Mouse (Mus musculus) hematopoietic stem cell, adult 5-6 weeks (primary cell): ENCODE data around the gene Mdc1. TPM values are rescaled to one million over a fixed set of nuclear protein-coding genes. Genes with fewer than 3 reads are reported as not detected.

ENCODE experiments used
- ATAC-seq, 2 experiments: fragments of 125-278 bp in 1 of 2; replicated peaks in 1 of 2; 2 replicates each; pipeline ENCODE4 v1.8.0; 2016 to 2017; ENCODE audit warnings: inconsistent platforms in 2 of 2, mild to moderate bottlenecking in 2 of 2, moderate number of reproducible peaks in 2 of 2, low read depth in 1 of 2, moderate TSS enrichment in 1 of 2; ENCODE audit not compliant: low FRiP score in 2 of 2, poor library complexity in 2 of 2, severe bottlenecking in 2 of 2, insufficient read depth in 1 of 2, low TSS enrichment in 1 of 2
- total RNA-seq: library from RNA; stranded (forward); fragments of 172-1452, 232-1000 nt; gene quantifications from 2 replicates; pipeline ENCODE4 v1.2.3, GENCODE M21; 2017

Mdc1 gene
- total RNA-seq, 1 experiment from 2014 or later: 40.0 TPM

GRCm38 (mm10) chr17:35866911-35867890 is 25.9 kb downstream of the Mdc1 start:
- no peak for ATAC-seq

DNA sequence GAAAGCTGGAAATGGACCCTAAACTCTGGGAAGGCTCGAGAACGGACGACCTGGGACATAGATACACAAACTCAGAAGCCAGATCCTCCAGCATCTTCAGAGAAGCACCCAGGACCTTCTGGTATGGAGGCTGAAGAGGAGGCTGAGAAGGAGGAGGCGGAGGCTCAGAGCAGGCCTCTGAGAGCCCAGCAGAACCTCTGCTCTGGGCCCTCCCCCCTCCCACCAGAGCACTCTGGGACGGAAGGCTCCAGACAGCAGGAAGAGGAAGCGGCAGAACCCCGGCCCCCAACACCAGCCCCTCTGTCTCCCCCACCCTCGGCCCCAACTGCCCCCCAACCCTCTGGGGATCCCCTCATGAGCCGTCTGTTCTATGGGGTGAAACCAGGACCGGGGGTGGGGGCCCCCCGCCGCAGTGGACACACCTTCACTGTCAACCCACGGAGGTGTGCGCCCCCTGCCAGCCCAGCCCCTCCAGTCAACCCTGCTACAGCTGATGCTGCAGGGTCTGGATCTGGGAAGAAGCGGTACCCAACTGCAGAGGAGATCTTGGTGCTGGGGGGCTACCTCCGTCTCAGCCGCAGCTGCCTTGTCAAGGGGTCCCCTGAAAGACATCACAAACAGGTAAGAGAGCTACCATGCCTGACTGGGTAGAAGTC is 27.0 kb downstream of the Mdc1 start:
- ATAC-seq: 0 out of 4 replicates have a peak, but pooled peaks of 1 of the 2 experiments have one; percentile 4

- no peak for ATAC-seq
These were observed 27.6 kb downstream of the Mdc1 start for GRCm38 (mm10) chr17:35868961-35869345.

- no peak for ATAC-seq
These were observed 28.2 kb downstream of the Mdc1 start for GRCm38 (mm10) chr17:35869346-35870067.

DNA sequence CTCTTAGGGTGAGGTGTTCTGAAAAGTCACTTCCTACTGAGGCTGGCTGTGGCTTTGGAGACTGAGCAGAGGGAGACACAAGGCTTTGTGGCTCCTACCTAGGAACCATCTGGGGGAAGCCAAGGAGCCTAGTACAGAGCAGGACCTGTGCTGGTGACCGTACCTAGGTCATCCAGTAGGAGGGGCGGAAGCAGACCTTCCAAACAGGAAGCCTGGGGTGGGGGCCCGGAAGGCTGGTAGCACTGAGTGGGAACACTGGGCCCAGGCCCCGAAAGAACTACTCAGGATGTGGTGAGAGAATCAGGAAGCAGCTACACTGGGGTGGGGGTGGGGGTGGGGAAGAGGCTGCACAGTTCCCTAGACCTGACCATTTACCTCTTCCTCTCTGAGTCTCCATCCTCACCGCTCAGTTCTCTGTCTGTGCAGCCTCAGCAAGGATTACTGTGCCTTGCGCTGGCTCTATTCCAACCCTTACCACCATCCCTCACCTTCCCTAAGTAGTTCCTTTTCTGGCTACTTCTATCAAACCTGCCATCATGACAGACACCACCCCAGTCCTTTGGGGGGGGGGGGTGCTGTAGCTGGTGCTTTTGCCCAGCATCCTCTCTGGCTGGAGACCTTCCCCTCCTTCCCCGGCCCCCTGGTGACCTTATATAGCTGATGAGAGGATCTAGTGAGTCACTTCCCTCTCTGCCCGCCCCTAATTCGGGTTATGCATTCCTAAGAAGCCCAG is 29.0 kb downstream of the Mdc1 start:
- peak; percentile 75 to 76 for ATAC-seq

GRCm38 (mm10) chr17:35870884-35871696 is 29.8 kb downstream of the Mdc1 start:
- no peak for ATAC-seq

DNA sequence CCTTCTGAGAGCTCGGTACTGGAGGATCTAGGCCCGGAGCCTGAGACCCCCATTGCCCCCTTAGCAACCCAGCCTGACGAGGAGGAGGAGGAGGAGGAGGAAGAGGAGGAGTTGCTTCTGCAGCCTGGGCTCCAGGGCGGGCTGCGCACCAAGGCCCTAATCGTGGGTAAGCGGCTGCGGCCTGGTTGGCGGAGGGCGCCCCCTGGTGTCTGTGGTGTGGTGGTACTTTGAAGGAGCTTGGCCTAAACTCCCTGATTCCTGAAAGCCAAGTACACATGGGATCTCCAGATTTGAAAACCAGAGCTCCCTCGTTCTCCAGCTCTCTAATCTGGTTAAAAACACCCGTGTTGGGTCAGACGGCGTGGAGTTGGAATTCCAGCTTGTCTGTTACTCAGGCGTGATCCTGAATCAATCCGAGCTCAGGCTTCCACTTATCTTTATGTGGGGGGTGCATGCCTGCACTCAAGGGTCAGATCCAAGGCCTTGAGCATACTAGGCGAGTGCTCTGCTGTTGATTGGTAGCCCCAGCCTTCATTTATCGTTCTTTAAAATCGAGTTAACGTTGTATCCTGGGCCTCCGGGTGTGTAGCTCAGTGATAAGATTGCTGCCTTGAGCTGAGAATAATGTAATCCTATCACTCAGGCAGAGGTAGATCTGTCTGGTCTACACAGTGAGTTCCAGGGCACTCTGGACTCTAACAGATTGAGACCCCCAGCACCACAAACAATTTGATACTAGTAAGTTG is 32.6 kb downstream of the Mdc1 start:
- 0 out of 4 replicates have a peak, but pooled peaks of 1 of the 2 experiments have one; percentile 33 for ATAC-seq

DNA sequence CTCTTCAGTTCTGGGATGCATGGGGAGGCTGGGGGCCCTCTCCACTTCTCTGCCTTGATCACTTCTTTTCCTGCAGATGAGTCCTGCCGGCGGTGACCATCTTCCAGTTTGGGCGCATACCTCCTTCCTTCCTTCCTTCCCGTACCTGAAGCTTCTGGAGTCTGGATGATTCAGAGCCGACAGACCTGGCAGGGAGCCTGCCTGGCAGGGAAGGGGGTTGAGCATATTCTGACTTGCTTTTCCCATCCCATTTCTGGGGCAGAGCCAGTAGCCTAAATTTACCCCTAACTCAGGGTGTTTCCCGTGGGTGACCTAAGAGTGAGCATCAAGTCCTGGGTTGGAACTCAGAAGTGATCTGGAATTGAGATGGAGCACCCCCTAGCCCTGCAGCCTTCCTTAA is 33.4 kb downstream of the Mdc1 start:
- ATAC-seq: no peak

- ATAC-seq: peak; percentile 91 to 94
These were observed 38.1 kb downstream of the Mdc1 start, which contains the start of gene Dhx16 for GRCm38 (mm10) chr17:35879245-35880057. Gene Dhx16, plus strand, starts transcription at chr17:35879819.

DNA sequence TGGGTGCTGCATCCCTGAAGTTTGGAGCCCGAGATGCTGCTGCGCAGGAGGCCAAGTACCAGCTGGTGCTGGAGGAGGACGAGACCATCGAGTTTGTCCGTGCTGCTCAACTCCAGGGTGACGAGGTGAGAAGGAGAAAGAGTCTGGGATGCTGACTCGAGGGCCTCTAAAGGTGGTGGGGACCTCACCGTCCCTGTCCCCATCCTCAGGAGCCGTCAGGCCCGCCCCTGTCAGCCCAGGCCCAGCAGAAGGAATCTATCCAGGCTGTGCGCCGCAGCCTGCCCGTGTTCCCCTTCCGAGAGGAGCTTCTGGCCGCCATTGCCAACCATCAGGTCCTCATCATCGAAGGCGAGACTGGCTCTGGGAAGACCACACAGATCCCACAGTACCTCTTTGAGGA is 41.6 kb downstream of the Mdc1 start:
- no peak for ATAC-seq

DNA sequence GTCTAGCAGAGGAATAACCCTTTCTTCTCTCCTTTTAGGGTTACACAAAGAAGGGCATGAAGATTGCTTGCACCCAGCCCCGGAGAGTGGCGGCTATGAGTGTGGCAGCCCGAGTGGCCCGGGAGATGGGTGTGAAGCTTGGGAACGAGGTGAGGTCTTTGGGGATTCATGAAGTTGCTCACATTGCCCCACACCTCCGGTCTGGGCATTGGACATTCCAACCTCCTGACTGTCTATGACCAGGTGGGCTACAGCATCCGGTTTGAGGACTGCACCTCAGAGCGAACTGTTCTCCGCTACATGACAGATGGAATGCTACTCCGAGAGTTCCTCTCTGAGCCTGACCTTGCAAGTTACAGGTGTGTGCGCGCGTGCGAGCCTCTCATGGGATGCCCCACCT is 42.5 kb downstream of the Mdc1 start:
- no peak for ATAC-seq

- no peak for ATAC-seq
These were observed 46.4 kb downstream of the Mdc1 start for GRCm38 (mm10) chr17:35887725-35888124.

GRCm38 (mm10) chr17:35896781-35897643 is 55.7 kb downstream of the Mdc1 start, which contains the start of gene 2310061I04Rik:
Gene 2310061I04Rik, minus strand, starts transcription at chr17:35897431.
- ATAC-seq: peak; percentile 40 to 53
